Mouse (Mus musculus) cerebellum, postnatal 36 days (tissue): ENCODE data around the gene Olfr763.
"Not testable (repeated sequence)": the region's sequence is repeated elsewhere in the genome, so short reads cannot be mapped to it uniquely, and the experiment has no call there.

Source experiments
- DNase-seq, 2 experiments: peaks; one replicate each; pipeline ENCODE4 v3.0.0; 2021 to 2022; ENCODE audit warnings: mixed read lengths in 2 of 2

Olfr763 gene

DNA sequence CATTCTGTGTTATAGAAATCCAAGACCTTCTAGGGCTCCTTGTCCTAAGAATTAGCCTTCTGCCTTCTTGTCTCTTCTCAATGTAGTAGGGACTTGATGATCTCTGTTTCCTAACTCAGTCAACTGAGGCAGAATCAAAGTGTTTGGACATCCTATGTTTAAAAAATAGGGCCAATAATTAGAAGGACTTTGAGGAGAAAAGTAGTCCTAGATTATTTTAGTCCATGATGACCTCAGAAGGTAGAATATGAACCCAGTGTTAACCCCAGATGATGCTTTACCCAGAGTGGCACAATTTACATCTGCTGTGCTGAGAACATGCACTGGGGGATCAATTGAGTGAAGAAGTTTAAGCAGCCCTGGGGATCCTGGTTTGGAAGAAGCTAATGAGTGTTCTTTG is 39.3 kb downstream of the Olfr763 start, which contains the start of gene Olfr765:
Olfr765 (minus strand) TSS at position 101 of the 400 bp plus-strand sequence.
- not testable (repeated sequence) for DNase-seq
